Mouse (Mus musculus) CH12.LX (cell line): Measurements from ENCODE around the gene Gapdh.

Source experiments
- CHD1 ChIP-seq: IDR thresholded peaks from 2 replicates; pipeline ENCODE4 v1.6.1; 2012; ENCODE audit warnings: low read depth, low read length, improper control_type of control experiment, inconsistent platforms
- EP300 ChIP-seq: IDR thresholded peaks from 2 replicates; pipeline ENCODE4 v1.6.1; 2011; ENCODE audit warnings: low read length, improper control_type of control experiment
- MAX ChIP-seq: IDR thresholded peaks from 2 replicates; pipeline ENCODE4 v1.6.1; 2011; ENCODE audit warnings: low read length, improper control_type of control experiment
- POLR2A ChIP-seq: IDR thresholded peaks from 2 replicates; pipeline ENCODE4 v1.6.1; 2011; ENCODE audit warnings: low read depth, mild to moderate bottlenecking, improper control_type of control experiment, low read length
- POLR2AphosphoS2 ChIP-seq: IDR thresholded peaks from 2 replicates; pipeline ENCODE4 v1.6.1; 2011; ENCODE audit warnings: low read depth, low read length, improper control_type of control experiment
- RAD21 ChIP-seq: IDR thresholded peaks from 2 replicates; pipeline ENCODE4 v1.6.1; 2011; ENCODE audit warnings: low read depth, mild to moderate bottlenecking, low read length, improper control_type of control experiment, moderate library complexity
- TBP ChIP-seq: conservative IDR thresholded peaks from 2 replicates; pipeline ENCODE4 v1.6.1; 2011; ENCODE audit warnings: low read depth, low read length, improper control_type of control experiment
- USF2 ChIP-seq: conservative IDR thresholded peaks from 2 replicates; pipeline ENCODE4 v1.6.1; 2011; ENCODE audit warnings: low read depth, low read length, improper control_type of control experiment
- ZC3H11A ChIP-seq: IDR thresholded peaks from 2 replicates; pipeline ENCODE4 v1.6.1; 2012; ENCODE audit warnings: low read depth, mild to moderate bottlenecking, inconsistent platforms, low read length, improper control_type of control experiment
- ZKSCAN1 ChIP-seq: IDR thresholded peaks from 2 replicates; pipeline ENCODE4 v1.6.1; 2012; ENCODE audit warnings: low read depth, inconsistent platforms, low read length, improper control_type of control experiment, borderline replicate concordance

DNA sequence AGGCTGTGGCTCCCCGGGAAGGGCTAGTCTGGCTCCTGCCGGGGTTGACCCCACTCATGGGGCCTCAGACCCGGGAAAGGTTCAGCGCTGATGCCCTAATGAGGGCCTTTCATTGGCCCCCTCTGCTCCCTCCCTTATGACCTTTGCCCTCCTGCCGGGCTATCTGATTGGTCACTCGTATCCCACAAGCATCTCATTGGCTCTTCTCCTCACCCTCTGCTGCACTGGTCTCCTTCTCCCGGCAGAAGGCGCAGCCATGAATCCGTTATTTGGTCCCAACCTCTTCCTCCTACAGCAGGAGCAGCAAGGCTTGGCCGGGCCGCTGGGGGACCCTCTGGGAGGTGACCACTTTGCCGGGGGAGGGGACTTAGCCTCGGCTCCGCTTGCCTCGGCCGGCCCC is 21.3 kb downstream of the Gapdh start, which contains the start of gene Iffo1:
- TF ChIP-seq EP300 (no peak), ZKSCAN1 (no peak), USF2 (no peak), ZC3H11A (no peak), POLR2A (peak; percentile 70), POLR2AphosphoS2 (peak; percentile 92), MAX (no peak), RAD21 (no peak), TBP (peak; percentile 71; the same call in 1 of the 2 replicates), CHD1 (no peak)
